Mouse (Mus musculus) ES-CJ7 (cell line): Measurements from ENCODE around the gene Tmtc2.
A peak's percentile ranks its signal among the peaks of the same experiment; 100 is the strongest.

Source experiments
- DNase-seq: peaks from one replicate; pipeline ENCODE4 v3.0.0; 2011; ENCODE audit warnings: low read depth, low spot score

The Tmtc2 gene

DNA sequence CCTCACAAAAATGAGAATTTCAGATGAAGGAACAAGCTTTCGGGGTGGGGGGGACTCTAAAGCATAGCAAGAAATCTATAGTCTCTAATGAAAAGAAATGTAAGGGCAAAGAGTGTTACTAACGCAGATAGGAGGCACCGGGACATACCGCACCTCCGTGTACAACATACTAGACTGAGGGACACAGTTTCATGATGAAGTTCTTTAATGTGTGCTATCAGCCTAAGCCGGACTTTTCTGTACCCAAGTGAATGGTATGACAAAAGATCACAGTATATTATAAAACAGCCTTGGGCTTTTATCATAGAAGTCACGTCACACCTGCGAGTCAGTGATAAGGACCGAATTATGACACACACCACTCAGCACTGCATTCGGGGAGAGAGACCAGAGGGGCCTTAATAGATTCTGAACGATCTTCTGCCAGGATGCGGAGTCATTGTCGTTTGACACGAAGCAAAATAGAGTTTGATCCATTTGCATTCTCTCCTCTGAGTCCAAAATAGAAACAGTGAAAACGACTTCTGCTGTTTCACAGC, 156.3 kb downstream of the Tmtc2 start:
- DNase-seq, result no peak

DNA sequence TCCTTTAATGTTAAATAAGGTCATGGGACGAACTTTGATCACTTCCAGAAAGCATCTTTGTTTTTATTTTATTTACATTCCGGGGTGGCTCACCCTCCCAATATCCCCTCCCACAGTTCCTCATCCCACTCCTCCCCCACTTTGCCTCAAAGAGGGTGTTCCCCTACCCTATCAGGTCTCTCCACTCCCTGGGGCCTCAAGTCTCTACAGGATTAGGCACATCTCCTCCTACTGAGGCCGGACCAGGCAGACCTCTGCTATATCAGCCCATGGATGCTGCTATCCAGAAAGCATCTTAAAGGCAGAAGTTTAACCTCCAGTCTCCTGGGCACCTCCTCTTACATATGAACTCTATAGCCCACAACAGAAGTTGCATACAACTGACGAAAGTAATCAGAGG, 157.7 kb downstream of the Tmtc2 start:
- no peak for DNase-seq

DNA sequence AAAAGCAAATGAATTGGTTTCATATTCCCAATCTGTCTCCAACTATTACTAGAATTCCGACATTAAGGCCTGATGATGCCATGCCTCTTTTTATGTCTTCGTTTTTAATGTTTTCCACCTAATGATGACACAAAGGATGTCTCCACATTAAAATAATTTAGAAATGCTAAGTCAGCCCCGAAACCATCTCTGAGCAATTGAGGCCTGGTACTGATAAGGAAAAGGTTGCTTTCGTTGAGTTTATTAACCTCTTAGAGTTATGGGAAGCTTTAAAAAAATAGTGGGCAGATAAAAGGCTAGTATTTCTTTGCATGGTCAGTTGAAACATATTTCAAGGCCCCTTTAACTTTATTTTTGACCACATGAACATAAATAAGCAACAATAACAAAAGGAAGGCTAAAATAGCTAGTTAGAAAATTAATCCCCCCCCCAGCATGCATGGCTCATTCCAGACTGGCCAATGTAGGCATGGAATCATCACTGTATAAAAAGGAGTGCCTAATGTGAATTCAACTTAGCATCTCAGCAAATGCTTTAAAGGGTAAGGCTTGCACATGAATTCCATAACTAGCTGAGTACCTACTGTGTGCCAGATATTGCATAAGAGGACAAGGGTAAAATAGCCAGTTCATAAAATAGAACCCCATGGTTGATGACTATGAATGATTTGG, 168.3 kb downstream of the Tmtc2 start:
- no peak for DNase-seq

DNA sequence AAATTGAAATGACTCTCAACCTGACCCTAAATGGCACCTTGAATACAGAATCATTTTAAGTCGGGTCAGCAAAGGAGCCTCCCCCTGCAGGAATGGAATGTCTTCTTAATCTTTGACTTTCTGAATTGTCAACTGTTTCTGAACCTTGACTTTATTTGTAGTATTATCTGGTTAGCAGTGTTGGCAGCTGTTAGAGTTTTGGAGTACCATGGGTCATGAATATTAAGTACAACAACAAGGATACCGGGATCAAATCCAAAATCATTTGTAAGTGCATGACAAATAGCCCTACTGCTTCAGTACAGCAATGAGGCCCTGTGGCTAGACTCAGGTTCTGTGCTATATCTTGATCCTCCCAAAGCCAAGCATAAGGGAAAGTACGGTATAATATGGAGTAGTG, 170.3 kb downstream of the Tmtc2 start:
- no peak for DNase-seq

DNA sequence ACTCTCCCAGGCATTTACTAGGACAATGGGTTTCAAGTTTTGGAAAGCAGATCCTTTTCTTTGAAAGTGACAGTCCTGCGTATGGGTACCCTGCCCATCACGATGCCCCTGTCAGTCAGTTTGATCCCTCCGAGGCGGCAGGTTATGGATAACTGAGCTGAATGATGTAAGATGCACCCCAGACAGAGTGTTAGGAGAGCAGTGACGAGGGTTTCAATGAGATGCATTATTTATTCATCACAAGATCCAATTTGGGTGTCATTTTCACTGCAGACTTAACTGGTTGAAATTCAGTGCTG, 171.8 kb downstream of the Tmtc2 start:
- no peak for DNase-seq

DNA sequence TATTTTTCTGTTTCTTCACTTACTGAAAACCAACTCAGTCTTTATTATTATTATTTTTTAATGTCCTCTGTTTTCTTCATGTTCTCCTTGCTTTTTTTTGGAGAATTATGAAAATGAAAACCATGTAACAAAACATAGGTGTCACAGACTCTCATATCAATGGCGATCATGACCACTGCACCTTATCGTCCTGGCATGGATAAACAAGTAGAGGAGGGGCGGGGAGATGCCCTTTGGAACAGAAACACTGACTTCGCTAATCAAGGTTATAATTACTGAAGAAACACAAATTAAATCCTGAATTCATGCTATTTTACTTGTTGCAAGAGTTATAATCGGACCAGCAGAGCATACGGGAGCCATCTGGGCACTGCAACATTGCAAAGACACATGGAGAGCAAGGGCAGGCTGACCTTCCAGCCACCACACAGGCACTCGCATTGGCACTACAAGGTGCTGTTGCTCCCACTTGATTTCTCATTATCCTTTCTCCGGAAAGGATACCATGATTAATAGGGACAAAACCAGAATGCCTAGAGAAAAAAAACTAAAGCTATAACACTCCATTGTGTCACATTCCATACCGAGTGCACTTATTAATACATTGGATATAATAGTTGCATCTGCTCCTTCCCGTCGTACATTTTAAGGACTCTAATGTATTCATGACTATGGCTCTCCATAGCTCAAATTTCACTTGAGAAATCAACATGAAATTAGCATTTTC, 172.3 kb downstream of the Tmtc2 start:
- DNase-seq, result no peak

DNA sequence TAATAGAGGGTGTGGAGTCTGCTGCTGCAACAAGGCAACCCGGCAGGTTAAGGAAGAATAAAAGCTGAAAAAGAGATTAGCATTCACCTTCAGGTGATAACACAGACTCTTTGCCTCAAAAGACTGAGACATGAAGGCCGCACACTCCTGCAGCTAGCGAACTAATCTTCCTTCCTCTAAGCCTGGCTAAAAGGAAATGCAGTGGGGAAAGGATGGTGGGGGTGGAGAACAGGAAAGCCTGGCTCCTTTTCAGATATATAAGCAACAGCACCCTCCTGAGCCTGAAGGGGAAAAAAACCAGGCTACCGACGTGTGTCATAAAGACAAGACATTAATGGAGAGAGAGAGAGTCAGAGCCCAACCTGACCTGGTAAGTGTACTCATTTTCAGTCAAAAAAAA, 174.9 kb downstream of the Tmtc2 start:
- DNase-seq, result peak; percentile 2

DNA sequence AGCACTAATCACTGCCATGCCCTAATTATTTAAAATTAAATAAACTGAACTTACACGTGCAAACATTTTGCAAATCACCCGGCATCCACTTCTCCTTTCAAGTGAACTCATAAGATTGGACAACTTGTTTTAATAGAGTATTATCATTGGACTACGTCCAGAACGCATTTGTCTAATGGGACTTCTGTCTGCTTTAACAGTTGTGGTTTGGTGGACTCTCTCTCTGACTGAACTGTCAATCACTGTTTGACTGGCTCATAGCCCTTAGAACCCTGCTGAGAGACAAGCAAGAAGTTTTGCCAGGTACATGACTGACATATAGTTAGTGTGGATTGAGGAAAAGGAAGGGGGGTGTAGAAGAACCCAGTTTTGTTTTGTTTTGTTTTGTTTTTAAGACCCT, 190.2 kb downstream of the Tmtc2 start:
- no peak for DNase-seq

DNA sequence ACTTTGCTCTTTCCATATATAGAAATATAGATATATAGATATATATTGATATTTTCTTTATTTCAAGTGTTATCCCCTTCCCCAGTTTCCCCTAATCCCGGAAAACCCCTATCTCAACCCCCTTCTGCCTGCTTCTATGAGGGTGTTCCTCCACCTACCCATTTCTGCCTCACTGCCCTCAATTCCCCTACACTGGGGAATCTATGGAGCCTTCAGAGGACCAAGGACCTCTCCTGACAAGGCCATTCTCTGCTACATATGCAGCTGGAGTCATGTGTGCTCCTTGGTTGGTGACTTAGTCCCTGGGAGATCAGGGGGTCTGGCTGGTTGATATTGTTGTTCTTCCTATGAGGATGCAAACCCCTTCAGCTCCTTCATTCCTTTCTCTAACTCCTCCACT, 192.5 kb downstream of the Tmtc2 start:
- no peak for DNase-seq

DNA sequence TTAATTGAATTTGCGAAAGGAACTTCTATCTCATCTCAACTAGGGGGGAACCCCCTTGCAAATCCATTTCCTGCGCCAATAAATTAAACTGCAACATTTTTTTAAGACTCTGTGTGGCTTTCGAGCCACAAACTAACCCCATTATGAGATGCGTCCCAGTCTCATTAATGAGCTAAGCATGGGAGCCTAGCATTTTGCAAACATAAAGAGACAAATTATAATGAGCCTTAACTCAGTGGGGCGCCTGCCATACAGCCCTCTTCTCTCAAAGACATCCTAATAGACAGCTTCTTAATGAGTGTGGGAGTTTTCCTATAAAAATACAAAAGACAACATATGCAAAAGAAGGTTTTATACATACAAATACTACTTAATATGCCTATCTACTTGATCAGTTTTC, 193.0 kb downstream of the Tmtc2 start:
- DNase-seq, result no peak

DNA sequence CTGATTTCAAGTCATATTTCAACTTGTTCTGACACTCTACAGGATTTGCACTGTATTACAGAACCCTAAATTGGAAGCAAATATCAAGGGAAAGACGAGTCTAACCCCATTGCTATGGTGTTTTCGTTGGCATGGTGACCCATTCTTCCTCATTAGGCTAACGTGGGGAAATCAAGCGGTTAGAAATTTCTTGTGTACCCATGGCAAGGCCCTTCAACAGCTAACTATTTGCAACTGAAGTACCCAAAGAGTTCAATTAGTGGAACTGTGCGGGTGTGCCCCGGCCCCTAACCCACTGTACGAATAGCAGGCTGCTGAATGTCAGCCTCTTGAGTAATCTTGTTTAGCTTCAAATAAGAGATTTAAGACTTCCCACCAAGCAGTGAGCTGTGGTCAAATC, 193.7 kb downstream of the Tmtc2 start:
- no peak for DNase-seq

DNA sequence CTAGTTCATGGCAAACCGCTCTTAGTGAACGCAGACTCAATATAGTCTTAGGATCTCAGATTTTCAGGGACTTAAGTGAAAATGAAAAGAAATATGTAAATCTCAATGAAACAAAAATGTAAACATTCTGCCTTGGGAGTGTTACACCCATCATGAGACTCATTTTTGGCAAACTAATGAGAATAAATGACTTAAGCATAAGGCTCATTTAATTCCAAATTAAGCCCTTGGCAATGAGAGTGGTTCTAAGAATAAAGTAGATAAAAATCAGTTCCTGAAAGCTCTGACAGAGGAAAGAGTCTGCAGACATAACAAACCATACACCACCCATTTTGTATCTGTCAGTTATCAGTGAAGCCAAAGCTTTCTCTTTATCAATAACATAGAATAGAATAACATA, 196.5 kb downstream of the Tmtc2 start:
- no peak for DNase-seq

DNA sequence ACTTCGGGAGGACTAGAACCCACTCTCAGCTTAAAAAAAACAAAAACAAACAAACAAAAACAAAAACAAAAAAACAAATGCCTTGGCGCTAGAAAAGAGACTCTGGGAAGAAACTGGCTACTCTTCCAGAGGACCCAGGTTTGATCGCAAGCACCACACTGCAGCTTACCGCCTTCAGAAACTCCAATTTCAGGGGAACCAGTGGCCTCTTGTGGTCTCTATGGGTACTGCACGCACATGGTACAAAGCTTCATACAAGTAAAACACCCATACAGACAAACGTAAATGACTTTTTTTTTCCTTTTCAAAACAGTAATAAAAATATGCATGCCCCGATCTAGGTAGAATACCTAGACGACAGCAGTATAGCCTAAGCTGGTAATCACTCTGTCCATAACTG, 201.0 kb downstream of the Tmtc2 start:
- peak; percentile 66 for DNase-seq

DNA sequence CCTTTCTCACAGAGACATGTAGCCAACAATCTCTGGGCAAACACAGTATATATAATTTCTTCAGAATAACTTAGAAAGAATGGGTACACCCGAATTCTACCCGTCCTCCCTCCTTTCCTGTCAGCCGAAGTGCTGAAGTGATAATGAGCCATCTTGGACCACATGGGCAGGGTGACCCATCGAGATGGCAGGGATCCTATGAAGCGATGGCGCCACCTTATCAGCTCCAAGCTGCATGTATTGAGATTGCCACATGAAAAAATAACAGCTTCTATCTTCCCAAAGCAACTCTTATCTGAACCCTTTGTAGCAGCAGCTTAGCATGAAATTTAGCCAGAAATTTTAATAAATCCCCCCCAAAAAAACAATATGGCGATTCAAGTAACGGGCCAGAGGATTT, 206.0 kb downstream of the Tmtc2 start:
- no peak for DNase-seq

DNA sequence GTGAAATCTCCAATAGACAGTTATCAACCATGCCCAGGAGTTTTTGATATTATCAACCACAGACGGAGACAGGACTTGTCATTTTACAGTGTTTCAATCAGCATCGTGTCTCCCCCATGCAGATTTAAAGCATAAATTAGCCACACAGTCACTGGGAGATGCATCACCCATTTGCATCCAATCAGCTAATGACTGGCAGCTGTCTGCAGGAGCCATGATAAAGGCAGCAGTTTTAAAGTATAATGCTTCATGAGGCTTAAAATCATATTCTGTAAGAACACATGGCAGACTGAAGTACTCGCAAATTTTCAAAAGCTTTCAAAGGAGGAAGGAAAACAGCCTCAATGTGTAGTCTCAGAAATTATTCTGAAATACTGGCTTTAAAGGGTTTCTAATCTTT, 209.8 kb downstream of the Tmtc2 start:
- DNase-seq, result no peak

DNA sequence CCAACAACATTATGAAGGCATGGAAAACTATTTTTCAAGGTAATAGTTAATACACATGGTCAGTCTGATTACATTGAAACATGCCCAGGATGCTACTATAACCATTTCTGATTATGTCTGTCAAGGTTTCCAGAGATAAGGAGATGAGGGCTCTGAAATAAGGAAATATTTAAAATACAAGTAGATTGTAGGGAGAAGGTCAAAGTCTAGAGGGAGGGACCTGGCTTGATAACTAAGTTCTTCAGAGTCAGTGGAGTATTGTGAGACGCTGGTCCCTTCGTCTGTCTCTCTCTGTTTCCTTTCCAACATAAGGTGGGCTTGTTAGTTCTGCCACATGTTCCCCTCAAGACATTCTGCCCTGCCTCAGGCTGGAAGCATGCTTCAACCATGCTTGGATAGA, 223.9 kb downstream of the Tmtc2 start:
- no peak for DNase-seq

DNA sequence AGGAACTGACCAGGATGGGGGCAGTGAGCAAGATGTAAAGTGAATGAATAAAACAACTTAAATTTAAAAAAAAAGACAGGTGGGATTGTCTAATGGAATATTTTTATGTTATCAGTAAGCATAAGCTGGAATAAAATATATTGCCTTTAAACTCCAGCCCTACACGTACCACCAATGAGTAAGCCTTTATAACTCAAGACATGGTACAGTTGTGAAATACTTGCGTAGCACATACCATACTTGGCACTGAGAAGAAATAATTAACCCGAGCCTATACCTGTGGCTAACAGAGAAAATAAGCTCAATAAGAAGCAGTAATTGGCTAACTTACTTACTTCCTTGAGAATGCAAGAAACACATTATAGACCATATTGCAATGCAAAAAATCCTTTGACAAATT, 228.3 kb downstream of the Tmtc2 start:
- DNase-seq, result no peak

DNA sequence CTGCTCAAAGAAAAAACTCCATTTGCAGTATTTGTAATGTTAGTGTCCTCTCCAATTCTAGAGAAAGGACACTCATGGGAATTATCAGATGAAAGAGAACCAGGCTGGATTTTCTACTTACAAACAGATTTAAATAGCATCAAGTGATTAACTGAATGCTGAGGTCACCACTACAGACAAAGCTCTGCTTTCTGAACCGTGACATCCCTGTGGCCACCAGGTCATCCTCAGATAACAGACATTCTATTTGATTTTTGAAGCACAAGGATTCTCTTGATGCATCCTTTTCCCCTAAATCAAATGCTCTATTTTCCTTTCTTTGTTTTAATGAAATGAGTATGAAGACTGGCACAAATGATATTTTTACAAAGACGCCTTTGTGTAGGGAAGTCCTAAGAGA, 241.4 kb downstream of the Tmtc2 start:
- DNase-seq, result no peak

DNA sequence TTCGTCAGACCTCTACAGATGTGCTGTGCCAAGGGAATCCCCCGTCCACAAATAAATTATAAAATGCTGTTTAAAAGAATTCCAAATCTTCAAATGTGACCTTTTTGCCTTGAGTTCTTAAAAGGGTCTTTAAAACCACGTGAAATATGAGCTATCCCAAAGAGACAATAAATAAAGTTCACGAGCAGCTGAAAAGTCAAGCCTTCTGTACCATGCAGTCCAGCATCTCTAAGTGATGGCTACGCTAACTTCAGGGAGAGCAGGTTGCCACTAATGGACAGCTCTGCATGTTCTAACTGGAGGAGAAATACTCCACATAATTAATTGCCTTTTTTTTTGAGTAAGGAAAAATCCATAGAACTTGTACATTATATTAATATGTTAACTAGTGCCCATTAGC, 243.9 kb downstream of the Tmtc2 start:
- no peak for DNase-seq

DNA sequence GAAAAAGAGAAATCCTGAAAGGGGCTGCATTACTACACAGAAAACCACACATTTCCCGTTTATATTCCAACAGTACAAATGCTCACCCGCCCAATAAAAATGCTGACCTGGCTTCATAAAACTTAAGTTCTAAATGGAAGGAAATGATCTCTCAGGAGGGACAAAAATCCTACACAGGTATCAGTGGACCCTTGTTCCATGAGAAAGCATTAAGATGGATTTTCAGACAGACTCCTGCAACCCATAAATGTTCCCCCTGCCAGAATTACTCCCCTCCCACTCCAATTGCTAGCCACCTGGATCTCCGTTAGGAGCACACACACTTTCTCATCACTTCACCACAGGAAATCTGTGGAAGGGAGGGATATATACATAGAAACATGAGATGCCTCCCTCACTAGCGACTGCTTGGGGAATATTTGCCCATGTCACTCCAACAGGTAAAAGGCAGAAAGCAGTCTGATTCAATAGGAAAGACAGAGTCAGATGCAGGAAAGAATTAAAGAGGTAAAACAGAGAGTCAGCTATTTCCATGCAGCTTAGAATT, 250.5 kb downstream of the Tmtc2 start:
- DNase-seq, result no peak

DNA sequence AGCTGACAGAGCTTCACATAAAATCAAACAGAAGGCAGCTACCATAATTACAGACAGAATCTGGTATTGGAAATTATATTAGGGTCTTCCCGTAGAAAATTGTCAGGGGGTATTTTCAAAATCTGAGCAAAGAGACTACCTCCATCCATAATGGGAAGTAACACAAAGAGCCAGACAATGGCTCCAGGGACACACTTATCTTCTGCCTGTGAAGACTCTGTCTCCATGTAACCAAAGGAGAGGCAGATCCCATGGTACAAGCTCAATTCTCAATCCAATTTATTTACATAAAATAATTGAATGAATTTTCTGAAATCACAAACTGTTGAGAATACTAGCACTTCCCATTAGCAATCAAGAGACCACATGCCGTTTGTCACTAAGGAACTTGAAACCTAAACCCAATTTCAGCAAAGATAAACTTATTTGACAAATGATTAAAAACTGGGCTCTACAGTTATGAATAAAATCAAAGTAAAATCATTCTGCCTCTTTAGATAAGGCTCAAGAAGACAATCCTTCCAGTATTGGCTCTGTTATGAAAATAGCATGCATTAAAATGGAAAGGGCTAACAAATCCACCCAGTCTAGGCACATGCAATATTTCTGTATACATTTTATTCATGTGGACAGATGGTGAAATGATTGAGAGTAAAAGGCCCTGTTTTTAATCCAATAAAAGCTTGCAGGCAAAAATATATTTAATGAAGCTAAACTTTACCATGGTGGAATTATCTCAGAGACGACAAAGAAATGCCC, 254.8 kb downstream of the Tmtc2 start:
- no peak for DNase-seq

DNA sequence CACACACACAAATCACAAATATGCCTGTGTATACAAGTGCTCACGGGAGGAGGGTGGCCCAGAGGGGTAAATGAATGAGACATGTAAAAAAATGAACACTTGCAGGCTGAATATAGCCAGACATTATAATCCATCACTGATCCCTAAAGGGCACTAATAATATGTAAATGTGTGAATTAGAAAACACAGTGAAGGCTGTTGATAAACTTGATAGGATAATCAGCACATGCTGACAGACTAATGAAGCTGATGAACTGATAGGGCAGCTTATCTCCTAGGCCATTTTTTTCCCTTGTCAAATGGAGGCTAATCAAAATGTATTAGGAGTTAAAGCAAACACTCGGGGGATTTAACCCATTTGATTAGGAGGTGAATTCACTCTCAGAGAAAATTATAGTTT, 255.4 kb downstream of the Tmtc2 start:
- no peak for DNase-seq

DNA sequence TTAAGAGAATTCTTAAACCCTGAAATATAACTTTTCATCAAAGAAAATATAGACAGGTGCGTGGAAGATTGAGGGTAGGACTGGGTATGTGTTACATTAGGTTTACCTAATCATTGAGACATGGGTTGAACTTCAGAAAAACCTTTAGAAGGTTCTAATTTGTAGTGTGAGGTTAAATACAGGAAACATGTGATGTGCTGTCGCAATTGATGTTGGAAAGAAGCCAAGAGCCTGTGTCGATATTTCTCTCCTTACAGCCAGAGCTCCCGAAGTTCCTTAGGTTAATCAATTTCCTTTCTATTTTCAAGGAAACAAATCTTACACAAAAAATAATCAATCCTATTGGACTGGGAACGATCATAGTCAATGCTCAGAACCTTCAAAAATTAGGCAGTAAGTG, 261.3 kb downstream of the Tmtc2 start:
- no peak for DNase-seq
